Mouse (Mus musculus): Measurements from ENCODE around the gene Lrrc45.
A peak's percentile ranks its signal among the peaks of the same experiment; 100 is the strongest.
"Not testable (repeated sequence)": the region's sequence is repeated elsewhere in the genome, so short reads cannot be mapped to it uniquely, and the experiment has no call there.

Lrrc45 gene

DNA sequence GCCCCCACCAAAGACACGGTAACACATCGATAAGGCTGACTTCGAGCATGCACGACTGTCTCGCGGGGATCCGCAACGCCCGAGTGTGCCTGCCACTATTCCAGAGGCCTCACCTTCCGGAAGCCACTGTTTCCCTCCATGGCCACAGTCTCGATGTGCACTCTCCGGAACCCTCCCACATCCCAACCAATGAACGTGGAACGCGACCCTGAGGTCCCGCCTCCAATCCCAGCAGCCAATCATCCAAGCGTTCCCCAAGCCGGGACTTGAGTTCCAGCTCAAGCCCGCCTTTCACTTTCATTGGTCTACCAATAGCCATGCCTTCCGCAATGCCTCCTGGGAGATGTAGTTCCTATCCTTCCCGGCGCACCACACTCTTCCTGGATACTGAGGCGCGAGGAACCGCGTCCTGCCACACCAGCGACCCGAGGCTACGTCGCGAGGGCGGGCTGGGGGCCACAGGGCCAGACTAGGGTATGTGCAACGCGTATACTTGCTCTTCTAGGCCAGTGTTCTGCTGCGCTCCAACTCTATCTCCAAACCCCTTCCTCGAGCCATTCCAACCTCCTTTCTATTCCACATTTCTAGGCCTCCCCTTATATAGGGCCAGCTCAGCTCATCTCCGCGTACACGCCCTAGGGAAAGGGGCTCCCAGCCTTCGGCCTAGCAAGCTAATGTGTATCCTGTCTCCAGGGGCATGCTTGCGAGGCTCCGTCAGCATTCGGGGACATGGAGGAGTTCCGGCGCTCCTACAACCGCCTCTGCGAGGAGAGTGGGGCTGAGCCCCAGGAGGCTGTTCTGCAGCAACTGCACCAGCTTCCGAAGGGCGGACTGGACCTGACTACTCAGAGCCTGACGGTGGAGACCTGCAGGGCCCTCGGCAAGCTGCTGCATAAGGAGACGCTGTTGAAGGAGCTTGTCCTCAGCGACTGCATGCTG is at the start of gene Lrrc45, which contains the start of gene Cenpx:
TSS of gene Lrrc45 (plus strand) at position 346 of the 939 bp plus-strand sequence.
TSS of gene Cenpx (minus strand) at position 159 of the 939 bp plus-strand sequence.
- DNase-seq: peak; percentile 99

DNA sequence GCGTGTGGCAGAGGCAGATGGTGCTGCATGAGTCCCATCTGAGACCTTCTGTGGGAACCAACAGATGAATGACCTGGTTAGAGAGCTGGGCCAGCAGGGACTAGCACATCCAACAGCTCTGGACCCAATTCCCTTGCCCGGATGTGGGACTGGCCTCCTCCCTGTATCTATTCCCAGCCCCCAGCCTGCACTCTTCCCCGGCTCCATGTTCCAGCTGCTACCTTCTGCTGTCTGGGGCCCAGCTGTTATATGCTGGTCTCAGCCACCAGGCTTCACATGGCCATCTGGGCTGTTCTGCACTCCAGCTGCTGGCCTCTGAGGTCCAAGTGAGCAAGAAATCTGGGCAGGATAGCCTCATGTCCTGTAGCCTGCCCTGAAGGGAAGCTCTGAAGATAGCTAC is 48.3 kb upstream of the Lrrc45 start:
- peak; percentile 52 to 64 for DNase-seq

DNA sequence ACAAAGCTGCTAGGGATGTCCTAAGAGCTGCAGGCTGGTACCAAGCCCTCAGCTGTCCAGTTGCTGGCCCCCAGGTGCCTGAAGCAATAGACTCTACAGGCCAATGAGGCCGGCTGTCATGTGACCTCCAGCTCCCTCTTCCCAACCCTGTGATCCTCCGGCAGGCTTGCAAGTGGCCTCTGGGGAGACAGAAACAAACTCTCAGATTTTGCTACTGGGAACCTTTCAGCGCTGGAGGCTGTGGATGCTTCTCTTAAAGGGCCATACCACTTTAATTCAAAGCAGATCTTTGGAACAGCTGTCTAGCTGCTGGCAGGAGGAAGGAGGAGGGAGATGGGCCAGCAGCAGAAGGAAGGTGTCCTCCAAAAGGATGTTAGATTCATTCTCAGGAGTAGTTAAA is 47.1 kb upstream of the Lrrc45 start:
- DNase-seq: peak in 1 of 2 experiments; percentile 30

DNA sequence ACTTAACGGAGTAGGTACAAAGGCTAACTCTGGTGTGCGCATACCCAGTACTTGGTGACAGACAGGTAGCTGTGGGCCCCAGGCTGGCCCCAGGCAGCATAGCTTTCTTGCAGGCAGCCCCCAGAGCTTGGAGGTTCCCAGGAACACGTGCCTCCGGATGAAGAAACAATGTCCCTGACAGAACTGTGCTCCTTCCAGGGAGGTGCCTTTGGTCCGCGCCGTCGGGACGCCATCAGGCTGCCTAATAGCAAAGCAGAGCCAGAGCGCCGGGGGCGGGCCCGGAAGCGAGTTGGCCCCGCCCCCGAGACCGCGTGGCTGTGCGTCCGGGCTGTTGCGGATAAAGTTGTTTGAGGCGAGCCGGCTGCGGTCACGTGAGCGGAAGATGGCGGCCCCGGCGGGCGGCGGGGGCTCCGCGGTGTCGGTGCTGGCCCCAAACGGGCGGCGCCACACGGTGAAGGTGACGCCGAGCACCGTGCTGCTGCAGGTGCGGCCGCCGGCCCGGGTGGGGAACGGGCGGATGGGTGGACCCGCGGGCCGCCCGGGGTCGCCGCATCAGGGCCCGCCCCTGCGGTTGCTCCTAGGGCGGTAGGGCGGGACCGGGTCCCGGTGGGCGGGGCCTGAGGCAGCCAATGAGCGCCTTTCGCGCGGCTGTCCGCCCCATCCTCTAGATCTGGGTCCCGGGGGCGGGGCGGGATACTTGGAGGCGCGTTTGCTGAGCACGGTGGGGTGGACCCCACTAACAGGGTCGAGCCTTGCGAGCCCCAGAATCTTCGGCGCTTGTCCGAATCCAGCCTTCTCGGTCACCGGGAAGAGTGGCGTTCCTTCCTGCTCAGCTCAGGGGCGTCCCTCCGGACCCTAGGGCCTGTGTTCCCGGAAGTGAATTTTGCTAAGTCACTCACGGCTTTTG is 40.8 kb upstream of the Lrrc45 start, which contains the start of gene Aspscr1:
TSS of gene Aspscr1 (plus strand) at position 287 of the 907 bp plus-strand sequence.
- DNase-seq: peak; percentile 95 to 96

DNA sequence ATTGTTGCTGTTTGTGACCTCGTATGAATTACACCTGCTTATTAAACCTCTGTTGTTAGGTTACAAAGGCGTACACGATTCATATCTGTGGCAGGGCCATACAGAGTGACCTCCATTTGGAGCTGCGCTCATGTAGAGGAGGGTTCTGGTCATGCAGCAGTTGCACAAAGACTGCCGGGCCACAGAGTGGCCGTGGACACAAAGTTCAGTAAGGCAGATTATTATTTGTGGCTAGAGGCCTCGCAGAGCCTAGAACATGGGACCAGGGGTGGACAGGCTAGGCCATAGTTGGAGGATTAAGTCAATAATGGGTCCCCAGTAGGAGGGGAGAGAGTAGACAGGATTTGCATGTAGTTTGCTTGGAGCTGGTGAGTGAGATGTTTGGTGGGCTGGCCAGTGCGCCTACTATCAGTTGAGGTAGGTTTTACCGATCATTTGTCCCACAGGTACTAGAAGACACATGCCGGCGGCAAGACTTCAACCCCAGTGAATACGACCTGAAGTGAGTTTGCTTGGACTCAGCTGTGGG is 40.1 kb upstream of the Lrrc45 start:
- DNase-seq: no peak

DNA sequence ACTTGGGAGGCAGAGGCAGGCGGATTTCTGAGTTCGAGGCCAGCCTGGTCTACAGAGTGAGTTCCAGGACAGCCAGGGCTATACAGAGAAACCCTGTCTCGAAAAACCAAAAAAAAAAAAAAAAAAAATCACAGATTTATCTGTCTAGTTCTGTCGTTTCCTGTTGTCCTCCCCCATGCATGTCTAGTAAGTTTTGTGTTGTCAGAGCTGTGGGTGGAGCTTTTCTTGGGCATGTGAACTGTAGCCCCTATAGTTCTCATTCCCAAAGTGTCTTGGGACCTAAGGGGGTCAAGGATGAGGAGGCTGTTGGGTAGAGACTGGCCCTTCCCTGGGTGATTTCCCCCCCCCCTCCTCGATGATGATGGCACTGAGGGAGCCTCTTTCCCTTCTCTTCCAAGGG is 37.9 kb upstream of the Lrrc45 start:
- DNase-seq: not testable (repeated sequence)

DNA sequence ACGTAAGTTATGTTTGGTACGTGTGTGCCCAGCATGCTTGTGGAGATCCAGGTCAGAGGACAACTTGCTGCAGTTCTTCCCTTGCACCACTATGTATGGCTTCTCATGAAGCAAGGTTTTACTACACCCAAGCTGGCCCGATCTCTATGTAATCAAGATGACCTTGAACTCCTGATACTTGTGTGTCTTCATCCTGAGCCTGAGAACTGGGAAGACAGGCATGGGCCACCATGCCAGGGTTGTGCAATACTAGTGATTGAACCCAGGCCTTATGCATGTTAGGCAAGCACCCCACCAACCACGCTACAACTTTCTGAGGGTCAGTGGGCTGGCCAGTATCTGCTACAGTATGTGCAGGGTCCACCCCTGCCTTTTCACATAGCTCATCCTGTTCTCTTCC is 36.8 kb upstream of the Lrrc45 start:
- DNase-seq: no peak

DNA sequence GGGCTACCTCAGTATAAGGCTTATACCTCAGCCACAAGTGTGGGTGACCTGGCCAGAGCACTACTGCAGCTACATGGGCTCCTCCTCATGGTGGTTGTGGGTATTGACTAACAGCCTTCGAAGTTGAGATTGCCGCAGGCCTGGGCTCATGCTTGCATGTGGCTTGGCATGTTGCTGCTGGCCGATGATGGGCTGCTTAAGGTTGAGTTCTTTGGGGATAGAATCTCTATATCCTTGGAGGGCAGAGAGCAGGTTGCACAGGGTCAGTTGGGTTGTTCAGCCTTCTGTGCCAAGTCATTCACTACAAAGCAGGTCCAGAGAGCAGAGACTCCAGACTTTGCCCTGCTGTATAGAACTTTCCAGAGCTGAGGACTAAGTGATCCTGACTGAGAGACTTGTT is 33.8 kb upstream of the Lrrc45 start:
- peak in 1 of 2 experiments; percentile 34 for DNase-seq

DNA sequence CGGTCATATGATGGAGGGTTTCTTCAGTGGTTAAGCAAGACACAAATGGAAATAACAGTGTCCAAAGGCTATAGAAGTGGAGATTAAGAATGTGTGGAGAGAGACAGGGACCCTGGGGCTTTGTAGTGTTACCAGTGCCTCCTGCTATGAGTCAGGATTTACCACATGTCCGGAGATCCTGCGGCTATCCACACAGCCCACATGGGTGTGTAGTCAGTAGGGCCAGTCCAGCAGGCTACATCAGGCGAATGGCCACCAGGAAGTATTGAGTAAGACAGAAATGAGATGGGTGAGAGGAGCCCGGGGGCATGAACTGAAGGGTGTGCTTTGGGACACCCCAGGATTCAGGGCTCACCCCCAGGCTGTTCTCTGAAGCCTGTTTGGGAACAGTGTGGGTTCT is 31.0 kb upstream of the Lrrc45 start:
- no peak for DNase-seq

DNA sequence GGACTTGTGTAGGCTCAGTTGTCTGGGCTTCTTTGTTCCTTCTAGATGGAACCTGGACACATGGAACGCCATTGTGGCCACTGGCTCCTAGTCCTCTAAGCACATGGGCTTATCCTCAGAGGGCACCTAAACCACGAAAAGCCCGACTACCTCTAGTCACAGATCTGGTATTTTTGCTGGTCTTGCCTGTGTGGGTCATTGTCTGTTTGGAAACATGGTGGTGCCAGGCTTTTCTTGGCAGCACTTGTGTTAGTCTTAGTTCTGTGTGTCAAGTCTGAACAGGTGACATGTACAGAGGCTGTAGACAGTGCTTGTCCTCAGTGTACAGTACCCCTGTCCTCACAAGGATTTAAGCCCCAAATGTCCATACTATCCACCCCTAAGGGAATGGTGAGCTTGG is 30.2 kb upstream of the Lrrc45 start:
- DNase-seq: no peak

DNA sequence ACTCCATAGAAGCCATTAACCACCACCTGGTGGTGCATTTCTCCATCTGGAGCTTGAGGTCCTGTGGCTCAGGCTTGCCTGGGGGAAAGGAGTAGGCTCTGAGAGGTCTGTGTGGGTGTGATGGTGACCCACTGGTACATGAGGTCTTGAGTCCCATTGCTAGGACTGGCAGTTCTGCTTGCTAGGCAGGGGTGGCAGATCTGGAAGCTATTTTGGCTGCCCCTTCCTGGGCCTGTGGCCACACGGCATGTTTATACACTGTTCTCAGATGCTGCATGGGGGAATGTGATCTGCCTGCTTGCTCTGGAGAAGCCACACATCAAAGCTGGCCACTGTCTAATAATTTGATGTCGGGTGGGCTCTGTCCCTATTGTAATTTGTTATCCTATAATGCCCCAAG is 29.6 kb upstream of the Lrrc45 start:
- no peak for DNase-seq

DNA sequence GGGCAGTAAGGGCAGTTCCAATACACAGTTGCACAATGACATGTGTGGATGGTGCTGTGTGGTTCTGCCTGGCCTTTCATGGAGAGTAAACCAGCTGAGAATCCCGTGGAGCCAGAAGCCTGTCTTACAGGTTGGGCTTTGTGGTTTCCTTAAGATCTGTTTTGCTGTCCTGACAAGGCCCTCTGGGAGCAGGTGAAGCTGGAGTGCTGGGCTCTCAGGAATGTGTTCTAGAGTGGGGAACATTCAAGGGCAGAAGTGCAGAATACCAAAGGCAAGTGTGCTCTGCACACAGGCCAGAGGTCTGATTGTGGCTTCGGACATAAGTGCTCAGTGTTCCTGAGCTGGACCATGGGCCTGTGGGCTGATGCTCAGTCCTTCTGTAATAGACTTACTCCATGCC is 29.1 kb upstream of the Lrrc45 start:
- peak; percentile 78 to 87 for DNase-seq

DNA sequence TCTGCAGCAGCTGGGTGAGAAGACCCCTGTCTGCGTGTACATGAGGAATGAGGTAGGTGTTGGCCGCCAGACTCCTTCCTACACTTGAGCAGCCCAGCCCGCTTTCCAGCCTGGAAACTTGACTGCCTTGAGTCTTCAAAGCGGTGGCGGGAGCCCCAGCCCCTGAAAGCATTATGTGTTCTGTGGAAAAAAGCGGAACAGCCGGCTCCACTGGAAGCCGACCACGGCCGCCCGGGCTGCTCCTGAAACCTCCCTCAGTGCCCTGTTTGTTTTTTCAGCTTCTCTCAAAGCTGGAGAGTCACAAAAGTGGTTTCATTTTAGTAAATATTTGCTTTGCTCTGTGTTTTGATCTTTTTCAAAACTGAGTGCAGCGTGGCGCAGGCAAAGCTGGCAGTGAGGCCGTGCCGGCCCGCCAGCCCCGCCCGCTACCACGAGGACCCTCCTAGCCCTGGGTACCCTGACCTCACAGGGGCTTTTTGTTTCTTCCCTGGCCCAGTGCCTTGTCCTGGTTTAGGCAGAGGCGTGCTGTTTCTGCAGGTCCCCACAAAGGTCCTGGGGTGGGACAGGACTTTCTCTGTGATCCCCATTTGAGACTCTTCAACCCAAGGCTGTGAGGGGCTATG is 27.0 kb upstream of the Lrrc45 start:
- peak; percentile 75 to 82 for DNase-seq

DNA sequence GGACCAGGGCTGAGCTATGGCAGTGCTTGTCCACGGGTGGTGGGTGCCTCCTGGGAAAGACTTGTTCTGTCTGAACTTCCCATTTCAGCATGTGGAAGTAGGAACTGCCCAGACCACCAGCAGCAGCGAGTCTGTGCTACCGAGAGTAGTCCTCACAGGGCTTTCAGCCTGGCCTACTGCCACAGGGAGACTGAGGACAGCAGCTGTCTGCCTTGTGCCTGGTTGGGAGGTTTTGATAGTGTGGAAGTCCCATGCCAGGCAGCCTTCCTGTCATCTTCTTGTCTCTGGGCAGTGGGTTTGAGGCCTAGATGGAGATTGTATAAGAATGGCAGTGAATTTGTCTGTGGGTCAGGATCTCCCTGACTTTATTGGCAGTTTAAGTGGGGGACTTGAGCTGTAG is 24.4 kb upstream of the Lrrc45 start:
- no peak for DNase-seq

DNA sequence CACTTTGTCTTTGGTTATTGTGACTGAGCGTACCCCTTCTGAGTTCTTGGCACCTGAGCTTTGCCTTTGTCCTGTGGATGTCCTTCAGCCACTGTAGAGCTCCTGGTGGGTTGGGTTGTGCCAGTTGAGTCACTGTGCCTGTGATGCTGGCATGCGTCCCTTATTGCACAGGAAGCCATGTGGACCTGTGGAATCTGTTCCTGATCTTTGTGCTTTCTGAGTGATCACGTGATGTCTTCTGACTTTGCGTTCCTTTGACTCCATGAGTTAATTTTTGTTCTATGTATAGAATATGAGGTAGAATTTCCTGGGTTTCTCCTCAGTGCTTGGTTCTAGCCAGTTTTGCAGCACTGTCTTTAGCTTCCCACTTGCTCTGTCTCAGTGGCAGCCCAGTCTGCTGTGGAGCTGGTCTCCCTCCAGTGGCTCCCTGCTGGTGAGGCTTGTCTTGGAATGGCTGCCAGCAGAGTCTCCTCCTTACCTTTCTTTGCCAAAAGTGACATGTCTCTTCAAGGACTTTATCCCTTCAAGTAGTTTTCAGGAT is 21.2 kb upstream of the Lrrc45 start:
- peak in 1 of 2 experiments; percentile 50 for DNase-seq

DNA sequence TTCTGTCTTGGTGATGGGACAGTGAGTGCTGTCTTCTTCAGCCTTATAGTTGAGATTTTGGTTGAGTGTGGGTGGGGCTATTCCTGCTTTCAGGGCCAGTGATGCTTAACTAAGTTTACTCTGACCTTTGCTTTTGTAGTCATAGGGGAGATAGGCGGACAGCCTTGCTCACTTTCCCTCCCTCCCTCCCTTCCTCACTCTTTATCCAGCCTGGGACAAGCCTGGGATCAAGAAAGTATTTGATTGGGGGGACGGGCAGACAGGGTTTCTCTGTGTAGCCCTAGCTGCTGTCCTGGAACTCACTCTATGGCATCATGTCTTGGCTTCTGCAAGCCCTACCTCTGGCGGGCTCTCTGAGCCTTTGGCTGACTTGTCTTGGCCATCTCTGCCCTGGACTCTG is 20.3 kb upstream of the Lrrc45 start:
- DNase-seq: no peak

DNA sequence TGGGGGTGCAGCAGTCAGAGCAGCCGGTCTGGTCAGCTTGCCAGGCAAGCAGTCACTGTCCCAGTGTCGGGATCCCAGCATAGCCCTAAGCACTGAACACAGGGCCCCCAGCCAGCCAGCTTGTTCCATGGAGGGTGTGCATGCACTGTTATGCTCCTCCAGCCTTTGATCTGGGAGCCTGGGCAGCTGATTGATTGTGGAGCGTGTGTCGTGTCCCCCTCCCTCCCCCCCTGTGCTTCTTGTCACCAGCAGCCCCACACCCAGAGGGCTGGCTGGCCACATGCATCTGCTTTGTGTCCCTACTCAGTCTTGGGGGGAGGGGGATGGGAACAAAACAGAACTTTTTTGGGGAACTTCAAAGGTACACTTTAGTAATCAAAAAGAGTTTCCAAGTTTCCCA is 18.5 kb upstream of the Lrrc45 start:
- DNase-seq: no peak

DNA sequence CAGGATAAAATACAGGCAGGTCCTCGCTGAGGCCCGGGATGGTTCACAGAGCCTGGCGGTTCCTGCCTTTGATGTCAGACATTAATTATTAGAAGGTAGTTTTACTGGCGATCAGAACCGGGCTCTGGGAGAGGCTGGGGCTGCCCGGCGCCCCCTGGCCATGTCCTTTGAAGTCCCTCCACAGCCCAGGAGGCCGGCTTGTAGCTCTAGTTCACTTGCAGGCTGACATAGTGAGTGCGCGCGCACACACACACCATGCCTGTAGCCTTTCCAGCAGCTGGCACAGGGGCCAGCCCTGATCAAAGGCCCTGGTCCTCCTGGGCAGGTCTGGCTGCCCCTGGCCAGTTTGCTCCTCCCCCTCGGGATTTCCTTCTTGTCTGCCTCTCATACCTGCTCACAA is 18.1 kb upstream of the Lrrc45 start:
- DNase-seq: no peak

DNA sequence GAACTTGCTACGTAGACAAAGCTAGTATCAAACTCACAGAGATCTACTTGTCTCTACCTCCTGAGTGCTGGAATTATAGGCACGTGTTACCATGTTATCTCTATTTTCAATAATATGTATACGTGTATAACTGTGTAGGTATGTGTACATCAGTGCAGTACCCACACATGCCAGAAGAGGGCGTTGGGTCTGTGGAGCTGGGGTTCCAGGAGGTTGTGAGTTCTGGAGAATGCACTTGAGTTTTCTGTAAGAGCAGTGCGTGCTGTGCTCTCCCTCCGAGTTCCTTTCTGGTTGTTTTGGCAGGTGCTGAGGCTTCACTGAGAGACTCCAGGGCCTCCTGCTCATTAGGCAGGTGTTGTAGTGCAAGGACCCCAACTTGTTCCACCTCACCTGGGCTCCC is 17.2 kb upstream of the Lrrc45 start:
- DNase-seq: no peak

DNA sequence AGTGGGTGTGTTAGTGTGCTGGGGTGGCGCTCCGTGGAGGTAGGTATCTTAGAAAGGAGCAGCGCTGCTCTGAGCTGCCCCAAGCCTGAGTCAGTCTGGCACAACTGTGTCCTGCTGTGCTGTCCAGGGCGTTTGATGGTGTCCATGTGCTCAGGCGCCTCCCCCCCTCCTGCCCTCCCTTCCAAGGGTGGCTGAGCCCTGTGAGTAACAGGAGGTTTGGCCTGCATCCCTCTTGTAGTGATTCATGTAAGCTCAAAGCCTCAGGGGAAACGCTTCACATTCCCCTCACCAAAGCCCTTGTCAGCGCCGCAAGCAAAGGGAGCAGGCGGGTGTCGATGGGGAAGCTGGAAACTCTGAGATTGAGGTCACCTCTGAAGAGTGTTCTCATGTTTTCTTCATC is 16.0 kb upstream of the Lrrc45 start:
- peak; percentile 42 to 58 for DNase-seq

DNA sequence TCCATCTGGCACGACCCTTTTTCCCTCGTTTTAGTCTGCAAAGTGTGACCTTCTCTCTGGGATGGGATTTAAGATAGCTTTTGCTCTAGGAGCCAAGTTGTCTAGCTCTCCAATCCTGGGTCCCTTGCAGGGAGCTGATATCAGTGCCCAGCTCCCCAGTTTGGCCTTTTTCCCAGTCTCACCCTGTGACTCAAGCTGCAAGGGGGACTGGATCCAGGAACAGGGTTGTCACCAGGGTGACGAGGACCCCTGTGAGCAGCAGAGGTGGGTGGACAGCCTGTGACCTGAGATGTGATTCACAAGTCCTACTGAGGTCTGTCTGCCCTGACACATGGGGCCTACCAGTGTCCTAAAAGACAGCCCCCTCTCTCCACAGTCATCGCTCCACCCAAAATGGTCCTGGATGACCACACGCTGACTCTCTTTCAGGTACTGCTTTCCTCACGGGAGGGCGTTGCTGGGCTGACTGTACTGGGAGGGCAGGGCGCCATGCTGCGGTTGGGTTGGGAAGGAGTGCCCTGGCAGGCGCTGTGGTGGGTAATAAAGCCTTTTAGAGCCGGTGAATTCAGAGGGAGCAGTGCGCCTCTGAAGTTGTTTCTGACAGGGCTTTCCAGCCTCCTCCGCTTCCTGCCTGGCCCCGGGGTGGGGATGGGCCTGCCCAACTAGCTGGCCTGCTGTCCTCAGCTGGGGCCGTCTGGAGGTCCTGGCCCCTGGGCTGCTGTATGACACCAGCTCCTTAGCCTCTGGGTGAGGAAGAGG is 9.8 kb upstream of the Lrrc45 start:
- no peak for DNase-seq

Data from lung, adult 18-20 months (tissue).